Mouse (Mus musculus) heart, embryonic 14.5 days (tissue): ENCODE data around the gene Fut11. TPM values are rescaled to one million over a fixed set of nuclear protein-coding genes. Genes with fewer than 3 reads are reported as not detected.

Source experiments
- ATAC-seq: fragments of 200-750 bp; cut with Nextera tagmentation; 2 replicates; pipeline ENCODE4 v1.8.0; 2017; ENCODE audit warnings: low read depth, moderate TSS enrichment; ENCODE audit not compliant: insufficient number of reproducible peaks, insufficient read depth, low FRiP score
- H3K27ac ChIP-seq, 2 experiments: fragments of 200-500 bp in 1 of 2; fragments of 300-500 bp in 1 of 2; sonication (generic) in 1 of 2; replicated peaks in 1 of 2; 2 replicates each; pipeline ENCODE4 v1.5.1; 2012 to 2014; ENCODE audit warnings: low read depth in 2 of 2, low read length in 2 of 2, control low read depth in 1 of 2, mild to moderate bottlenecking in 1 of 2, mixed read lengths in 1 of 2; ENCODE audit not compliant: control insufficient read depth in 1 of 2, insufficient read depth in 1 of 2
- H3K27me3 ChIP-seq: fragments of 300-500 bp; sonication (generic); 2 replicates; pipeline ENCODE4 v1.6.1; 2014; ENCODE audit warnings: mild to moderate bottlenecking, low read length, control low read depth; ENCODE audit not compliant: control insufficient read depth, insufficient read depth
- H3K36me3 ChIP-seq: fragments of 300-500 bp; sonication (generic); 2 replicates; pipeline ENCODE4 v1.6.1; 2014; ENCODE audit warnings: mild to moderate bottlenecking, control low read depth, low read length, mixed read lengths; ENCODE audit not compliant: control insufficient read depth, insufficient read depth
- H3K4me1 ChIP-seq, 2 experiments: fragments of 200-500 bp in 1 of 2; fragments of 300-500 bp in 1 of 2; sonication (generic) in 1 of 2; 2 replicates each; pipeline ENCODE4 v1.6.1; 2012 to 2014; ENCODE audit warnings: low read length in 2 of 2, control low read depth in 1 of 2, mixed read lengths in 1 of 2; ENCODE audit not compliant: control insufficient read depth in 2 of 2, insufficient read depth in 2 of 2
- H3K4me2 ChIP-seq: fragments of 300-500 bp; sonication (generic); 2 replicates; pipeline ENCODE4 v1.6.1; 2014; ENCODE audit warnings: mild to moderate bottlenecking, low read length
- H3K4me3 ChIP-seq, 2 experiments: fragments of 200-500 bp in 1 of 2; fragments of 300-500 bp in 1 of 2; sonication (generic) in 1 of 2; 2 replicates each; pipeline ENCODE4 v1.5.1; 2012 to 2014; ENCODE audit warnings: low read length in 2 of 2, mild to moderate bottlenecking in 2 of 2, control low read depth in 1 of 2, low read depth in 1 of 2, moderate library complexity in 1 of 2; ENCODE audit not compliant: control insufficient read depth in 1 of 2, insufficient read depth in 1 of 2
- H3K9ac ChIP-seq: fragments of 300-500 bp; sonication (generic); 2 replicates; pipeline ENCODE4 v1.6.1; 2014; ENCODE audit warnings: mild to moderate bottlenecking, low read length
- H3K9me3 ChIP-seq: fragments of 300-500 bp; sonication (generic); 2 replicates; pipeline ENCODE4 v1.6.1; 2016; ENCODE audit warnings: low read length, control low read depth; ENCODE audit not compliant: control insufficient read depth
- WGBS: fragments of 180-500 bp; shearing (Covaris S2); extraction: QIAGEN DNeasy Blood & Tissue Kit; methylation state at CpG from one replicate; pipeline ENCODE4 v1.1.7; 2014; 5-methylcytosine and 5-hydroxymethylcytosine counted together
- polyA plus RNA-seq: library from polyadenylated mRNA; unstranded; fragments of >200 nt; fragmentation: Nextera tagmentation; extraction: Ambion mirVana; gene quantifications from 2 replicates; pipeline ENCODE4 v1.2.1, GENCODE M21; 2014

Gene Fut11
- polyA plus RNA-seq, 1 experiment from 2014 or later, result 16.5 TPM

- Histone ChIP-seq H3K4me2 (no peak overlapping the region), H3K9me3 (0 out of 2 replicates have a peak, but pooled peaks cover 3% of the 10 kb centered on the region), H3K36me3 (peaks cover 73% of the 10 kb centered on the region), H3K27ac (no peak overlapping the region), H3K27me3 (no peaks in the 10 kb centered on the region), H3K4me1 (peaks cover 8 to 21% of the 10 kb centered on the region in 2 experiments), H3K9ac (no peak overlapping the region), H3K4me3 (no peak overlapping the region)
- WGBS, result 87% methylated on average over 4 of the region's 4 CpGs
- no peak for ATAC-seq
These were observed 16.9 kb upstream of the Fut11 start for GRCm38 (mm10) chr14:20677906-20678305.

- Histone ChIP-seq H3K9me3 (no peaks in the 10 kb centered on the region), H3K4me2 (no peak overlapping the region), H3K4me3 (no peak overlapping the region), H3K9ac (no peak overlapping the region), H3K27me3 (no peaks in the 10 kb centered on the region), H3K36me3 (peaks cover 100% of the 10 kb centered on the region), H3K27ac (no peak overlapping the region), H3K4me1 (peaks cover 5 to 9% of the 10 kb centered on the region in 2 experiments; a peak in 3 of 4 replicates)
- no peak for ATAC-seq
- WGBS, result 89% methylated on average over 2 of the region's 2 CpGs
These were observed 13.0 kb upstream of the Fut11 start for GRCm38 (mm10) chr14:20681742-20682141.

- H3K36me3 ChIP-seq, result peaks cover 100% of the 10 kb centered on the region
- H3K4me1 ChIP-seq, result peaks cover 5 to 9% of the 10 kb centered on the region in 2 experiments; a peak in 3 of 4 replicates
- no peaks in the 10 kb centered on the region for H3K27me3 ChIP-seq
- ATAC-seq, result peak; percentile 37; the same call in 1 of the 2 replicates
- WGBS, result 24% methylated on average over 3 of the region's 3 CpGs
- peak overlapping the region in 1 of 2 experiments; percentile 53; a peak in 1 of 4 replicates for H3K27ac ChIP-seq
- H3K4me2 ChIP-seq, result no peak overlapping the region
- H3K9ac ChIP-seq, result no peak overlapping the region
- H3K4me3 ChIP-seq, result no peak overlapping the region
- no peaks in the 10 kb centered on the region for H3K9me3 ChIP-seq
These were observed 12.3 kb upstream of the Fut11 start for GRCm38 (mm10) chr14:20682498-20682897.

- Histone ChIP-seq H3K36me3 (peaks cover 100% of the 10 kb centered on the region), H3K4me3 (no peak overlapping the region), H3K4me2 (no peak overlapping the region), H3K27me3 (no peaks in the 10 kb centered on the region), H3K9ac (no peak overlapping the region), H3K4me1 (peaks cover 5 to 9% of the 10 kb centered on the region in 2 experiments; a peak in 3 of 4 replicates), H3K9me3 (no peaks in the 10 kb centered on the region), H3K27ac (no peak overlapping the region)
- 98% methylated on average over 3 of the region's 3 CpGs for WGBS
- ATAC-seq, result no peak
These were observed 8.2 kb upstream of the Fut11 start for GRCm38 (mm10) chr14:20686576-20686975.

- H3K4me2 ChIP-seq, result no peak overlapping the region
- no peak for ATAC-seq
- H3K9me3 ChIP-seq, result no peaks in the 10 kb centered on the region
- WGBS, result 81% methylated on average over 2 of the region's 2 CpGs
- H3K9ac ChIP-seq, result no peak overlapping the region
- H3K4me1 ChIP-seq, result peaks cover 0 to 2% of the 10 kb centered on the region in 2 experiments; a peak in 1 of 4 replicates
- no peak overlapping the region for H3K4me3 ChIP-seq
- peaks cover 100% of the 10 kb centered on the region for H3K36me3 ChIP-seq
- no peaks in the 10 kb centered on the region for H3K27me3 ChIP-seq
- H3K27ac ChIP-seq, result no peak overlapping the region
These were observed 5.8 kb upstream of the Fut11 start for GRCm38 (mm10) chr14:20689009-20689408.

- H3K4me1 ChIP-seq, result peaks cover 12 to 19% of the 10 kb centered on the region in 2 experiments
- no peak overlapping the region for H3K4me2 ChIP-seq
- H3K27ac ChIP-seq, result no peak overlapping the region
- 85% methylated on average over 6 of the region's 6 CpGs for WGBS
- no peak overlapping the region for H3K9ac ChIP-seq
- H3K9me3 ChIP-seq, result no peaks in the 10 kb centered on the region
- H3K36me3 ChIP-seq, result peaks cover 77% of the 10 kb centered on the region
- no peak for ATAC-seq
- H3K4me3 ChIP-seq, result no peak overlapping the region
- no peaks in the 10 kb centered on the region for H3K27me3 ChIP-seq
These were observed 3.0 kb upstream of the Fut11 start for GRCm38 (mm10) chr14:20691772-20692171.

GRCm38 (mm10) chr14:20693589-20694101 is 1.1 kb upstream of the Fut11 start:
- Histone ChIP-seq H3K4me3 (no peak overlapping the region), H3K4me2 (no peak overlapping the region), H3K36me3 (peaks cover 70% of the 10 kb centered on the region), H3K4me1 (peaks cover 14 to 37% of the 10 kb centered on the region in 2 experiments), H3K27me3 (no peaks in the 10 kb centered on the region), H3K9me3 (no peaks in the 10 kb centered on the region), H3K9ac (no peak overlapping the region), H3K27ac (no peak overlapping the region)
- no peak for ATAC-seq
- 86% methylated on average over 10 of the region's 10 CpGs for WGBS
